Mouse (Mus musculus) left cerebral cortex, postnatal 25 days (tissue): ENCODE data around the gene Slc45a1. TPM values are rescaled to one million over a fixed set of nuclear protein-coding genes. Genes with fewer than 3 reads are reported as not detected.

Experiments used
- DNase-seq, 2 experiments: peaks; one replicate each; pipeline ENCODE4 v3.0.0; 2022; ENCODE audit warnings: low spot score in 2 of 2, mixed read lengths in 1 of 2
- intact Hi-C: fragments of 180-260 bp; cut with DNase I; formaldehyde crosslinking; loops from one replicate; pipeline ENCODE4 v1.15.1; 2025
- total RNA-seq, 2 experiments: library from RNA; stranded (reverse); gene quantifications; 2 replicates each; pipeline ENCODE4 v1.2.3; 2021

Gene Slc45a1
- total RNA-seq, 2 experiments from 2014 or later, result 43.0 to 45.1 TPM

DNA sequence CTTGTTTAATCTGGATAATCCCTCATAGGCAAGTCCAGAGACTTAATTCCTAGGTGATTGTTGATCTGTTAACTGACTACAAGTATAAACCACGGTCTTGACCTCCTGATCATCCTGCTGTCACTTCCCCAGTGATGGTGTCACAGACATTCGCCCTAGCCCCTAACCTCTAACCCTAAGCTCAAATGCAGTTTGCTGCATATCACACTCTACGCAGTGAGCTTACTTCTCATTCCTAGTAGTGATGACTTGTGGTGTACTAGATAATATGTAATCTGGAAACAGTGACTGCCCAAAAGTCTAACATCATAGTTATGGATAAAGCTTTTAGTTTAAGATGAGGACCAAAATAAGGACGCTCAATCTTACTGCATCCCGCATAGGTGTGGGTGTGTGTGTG lies 65.7 kb downstream of the Slc45a1 start:
- DNase-seq, result no peak
- intact Hi-C loops, result loop anchor here (5.0 kb wide), 1 partner anchor 99 kb away; no protein-coding TSS in a partner anchor

DNA sequence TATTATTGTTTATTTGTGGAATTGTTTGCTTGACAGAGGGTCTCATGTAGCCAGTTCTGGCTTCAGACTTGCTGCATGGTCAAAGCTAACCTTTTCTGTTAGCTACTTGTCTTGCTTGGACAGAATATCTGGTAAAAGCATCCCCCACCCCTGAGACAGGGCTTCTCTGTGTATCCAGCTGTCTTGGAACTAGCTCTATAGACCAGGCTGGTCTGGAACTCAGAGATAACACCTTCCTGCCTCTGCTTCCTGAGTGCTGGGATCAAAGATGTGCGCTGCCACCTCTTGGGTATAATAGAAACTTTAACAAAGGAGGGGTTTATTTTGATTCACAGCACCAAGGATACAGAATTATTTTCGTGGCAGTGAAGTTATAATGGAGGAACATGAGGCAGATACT lies 66.2 kb downstream of the Slc45a1 start:
- intact Hi-C loops, result loop anchor here (5.0 kb wide), 1 partner anchor 98 kb away; no protein-coding TSS in a partner anchor
- DNase-seq, result no peak

DNA sequence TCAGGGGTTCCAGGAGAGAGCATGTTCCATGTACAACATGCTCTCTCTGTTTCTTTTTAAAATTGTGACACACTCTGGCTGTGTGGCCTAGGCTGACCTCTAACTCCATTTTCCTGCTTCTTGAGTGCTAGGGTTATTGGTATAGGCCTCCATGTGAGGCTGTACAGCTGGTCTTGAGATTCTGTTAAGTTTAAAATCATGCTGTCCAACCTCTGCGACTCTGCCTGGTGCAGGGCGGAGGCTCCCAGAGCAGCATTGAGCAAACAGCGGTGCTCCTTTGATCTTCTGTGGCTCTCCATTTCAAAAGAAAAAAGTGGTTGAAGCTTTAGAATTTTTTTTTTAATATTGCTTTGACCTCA lies 68.2 kb downstream of the Slc45a1 start:
- no peak for DNase-seq
- intact Hi-C loops, result no loop called here

- DNase-seq, result peak; percentile 76 to 80
- intact Hi-C loops, result no loop called here
Observed at GRCm38 (mm10) chr4:150582966-150583776, 68.8 kb downstream of the Slc45a1 start.

DNA sequence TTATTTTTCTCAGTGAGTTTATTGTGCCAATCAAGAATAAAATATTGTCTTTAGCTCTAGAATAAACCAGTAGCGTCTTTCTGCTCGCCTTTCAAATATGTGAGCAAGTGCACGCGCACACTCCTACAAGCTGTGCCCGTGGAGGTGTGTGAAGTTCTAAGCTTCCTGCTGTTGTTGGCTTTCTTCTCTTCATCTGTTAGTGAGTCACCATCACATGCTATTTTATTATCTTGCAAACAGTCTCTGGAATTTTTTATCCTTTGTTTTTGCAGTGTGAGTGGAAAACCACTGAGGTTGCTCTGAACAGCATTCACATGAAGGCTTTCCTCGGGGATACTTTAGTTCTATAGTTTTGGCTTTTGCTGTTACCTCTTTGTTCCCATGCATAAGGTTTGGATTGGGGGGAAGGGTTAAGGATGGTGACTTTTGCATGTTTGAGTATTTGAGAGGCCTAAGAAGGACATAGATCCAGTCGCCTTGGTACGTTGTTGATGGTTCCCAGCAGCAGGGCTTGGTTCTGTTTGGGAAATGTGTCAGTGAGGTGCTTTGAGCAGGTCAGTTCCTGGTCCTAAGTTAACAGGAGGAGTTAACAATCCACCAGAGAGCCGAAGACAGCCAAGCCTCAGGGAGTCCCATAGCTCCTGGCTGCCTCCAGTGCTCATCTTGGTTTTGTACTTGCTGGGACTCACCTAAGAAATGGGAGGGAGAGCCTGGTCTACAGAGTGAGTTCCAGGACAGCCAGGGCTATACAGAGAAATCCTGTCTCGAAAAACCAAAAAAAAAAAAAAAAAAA lies 69.8 kb downstream of the Slc45a1 start:
- DNase-seq, result peak in 1 of 2 experiments; percentile 69
- intact Hi-C loops, result no loop called here

Other genes starting within 250 kb of the Slc45a1 start
- gene Errfi1, start 201.7 kb upstream of the Slc45a1 start, total RNA-seq, result 10 to 100 TPM; 26.2 to 28.4 TPM